Mouse (Mus musculus): ENCODE measurements at regions not wholly inside any gene's neighbourhood (a gene's known extent, or its start where the extent isn't known, plus 50 kb on each side); places are given as distances from the start of the nearest gene placed in this dataset.

GRCm38 (mm10) chr12:112339481-112340179, 149.6 kb upstream of the A530016L24Rik start:
- Histone ChIP-seq H3K9me3 (no peaks in the 10 kb centered on the region), H3K27me3 (peaks cover 9% of the 10 kb centered on the region; the same call in 1 of the 2 replicates), H3K4me2 (no peak overlapping the region), H3K36me3 (no peaks in the 10 kb centered on the region), H3K9ac (no peak overlapping the region), H3K4me3 (no peak overlapping the region), H3K27ac (0 out of 2 replicates have a peak overlapping the region, but pooled peaks have one; percentile 10), H3K4me1 (replicated peaks) (peaks cover 66% of the 10 kb centered on the region)
- ATAC-seq (ENCODE audit: low FRiP score) = no peak
- 61% methylated on average over 11 of the region's 11 CpGs for WGBS

- Histone ChIP-seq H3K9me3 (no peaks in the 10 kb centered on the region), H3K9ac (no peak overlapping the region), H3K36me3 (no peaks in the 10 kb centered on the region), H3K4me3 (no peak overlapping the region), H3K27ac (0 out of 2 replicates have a peak overlapping the region, but pooled peaks have one; percentile 10), H3K4me1 (replicated peaks) (peaks cover 61% of the 10 kb centered on the region), H3K4me2 (no peak overlapping the region), H3K27me3 (peaks cover 9% of the 10 kb centered on the region; the same call in 1 of the 2 replicates)
- 54% methylated on average over 5 of the region's 5 CpGs for WGBS
- ATAC-seq (ENCODE audit: low FRiP score) = no peak
Observed at GRCm38 (mm10) chr12:112340248-112340647, 149.0 kb upstream of the A530016L24Rik start.

- Histone ChIP-seq H3K27ac (no peak overlapping the region), H3K9ac (no peak overlapping the region), H3K4me1 (replicated peaks) (peaks cover 45% of the 10 kb centered on the region), H3K4me3 (no peak overlapping the region), H3K36me3 (no peaks in the 10 kb centered on the region), H3K9me3 (no peaks in the 10 kb centered on the region), H3K27me3 (peaks cover 9% of the 10 kb centered on the region; the same call in 1 of the 2 replicates), H3K4me2 (no peak overlapping the region)
- WGBS = 85% methylated on average over 8 of the region's 8 CpGs
- no peak for ATAC-seq (ENCODE audit: low FRiP score)
Observed at GRCm38 (mm10) chr12:112341726-112342469, 147.3 kb upstream of the A530016L24Rik start.

- ATAC-seq (ENCODE audit: low FRiP score) = no peak
- no peak overlapping the region for H3K27ac ChIP-seq
- no peak overlapping the region for H3K4me3 ChIP-seq
- H3K4me2 ChIP-seq = no peak overlapping the region
- WGBS = 84% methylated on average over 3 of the region's 3 CpGs
- H3K4me1 ChIP-seq (replicated peaks) = peaks cover 33% of the 10 kb centered on the region
- no peak overlapping the region for H3K9ac ChIP-seq
- H3K27me3 ChIP-seq = peaks cover 9% of the 10 kb centered on the region; the same call in 1 of the 2 replicates
- H3K9me3 ChIP-seq = no peaks in the 10 kb centered on the region
- no peaks in the 10 kb centered on the region for H3K36me3 ChIP-seq
Observed at GRCm38 (mm10) chr12:112343064-112343463, 146.2 kb upstream of the A530016L24Rik start.

- 57% methylated on average over 10 of the region's 10 CpGs for WGBS
- Histone ChIP-seq H3K9ac (no peak overlapping the region), H3K4me3 (no peak overlapping the region), H3K9me3 (no peaks in the 10 kb centered on the region), H3K27ac (no peak overlapping the region), H3K4me2 (no peak overlapping the region), H3K27me3 (peaks cover 9% of the 10 kb centered on the region; the same call in 1 of the 2 replicates), H3K4me1 (replicated peaks) (peaks cover 24% of the 10 kb centered on the region), H3K36me3 (no peaks in the 10 kb centered on the region)
- ATAC-seq (ENCODE audit: low FRiP score) = no peak
Observed at GRCm38 (mm10) chr12:112344285-112344684, 145.0 kb upstream of the A530016L24Rik start.

GRCm38 (mm10) chr12:112345797-112346196, 143.5 kb upstream of the A530016L24Rik start:
- ATAC-seq (ENCODE audit: low FRiP score) = no peak
- 84% methylated on average over 5 of the region's 5 CpGs for WGBS
- peaks cover 26% of the 10 kb centered on the region for H3K4me1 ChIP-seq (replicated peaks)

GRCm38 (mm10) chr12:112348116-112348515, 141.1 kb upstream of the A530016L24Rik start:
- Histone ChIP-seq H3K27ac (no peak overlapping the region), H3K4me2 (no peak overlapping the region), H3K9ac (no peak overlapping the region), H3K27me3 (peaks cover 4% of the 10 kb centered on the region; the same call in 1 of the 2 replicates), H3K9me3 (no peaks in the 10 kb centered on the region), H3K4me1 (replicated peaks) (peaks cover 28% of the 10 kb centered on the region), H3K4me3 (no peak overlapping the region), H3K36me3 (no peaks in the 10 kb centered on the region)
- no peak for ATAC-seq (ENCODE audit: low FRiP score)
- WGBS = 96% methylated on average over 9 of the region's 9 CpGs

More at GRCm38 (mm10) chr12:112345797-112346196, 143.5 kb upstream of the A530016L24Rik start:
- H3K4me2 ChIP-seq = no peak overlapping the region
- H3K4me3 ChIP-seq = no peak overlapping the region
- H3K36me3 ChIP-seq = no peaks in the 10 kb centered on the region
- no peak overlapping the region for H3K9ac ChIP-seq
- H3K9me3 ChIP-seq = no peaks in the 10 kb centered on the region
- no peak overlapping the region for H3K27ac ChIP-seq
- peaks cover 9% of the 10 kb centered on the region; the same call in 1 of the 2 replicates for H3K27me3 ChIP-seq

GRCm38 (mm10) chr12:112349676-112350318, 139.5 kb upstream of the A530016L24Rik start:
- no peaks in the 10 kb centered on the region for H3K27me3 ChIP-seq
- no peaks in the 10 kb centered on the region for H3K9me3 ChIP-seq
- H3K4me3 ChIP-seq = no peak overlapping the region
- no peak overlapping the region for H3K4me2 ChIP-seq
- ATAC-seq (ENCODE audit: low FRiP score) = 0 out of 2 replicates have a peak, but pooled peaks have one; percentile 49
- peaks cover 19% of the 10 kb centered on the region for H3K4me1 ChIP-seq (replicated peaks)
- peak overlapping the region; percentile 25; the same call in 1 of the 2 replicates for H3K27ac ChIP-seq
- no peaks in the 10 kb centered on the region for H3K36me3 ChIP-seq
- whole genome bisulfite sequencing = 47% methylated on average over 17 of the region's 17 CpGs
- no peak overlapping the region for H3K9ac ChIP-seq

GRCm38 (mm10) chr12:112350733-112351132, 138.5 kb upstream of the A530016L24Rik start:
- no peak for ATAC-seq (ENCODE audit: low FRiP score)
- Histone ChIP-seq H3K9ac (no peak overlapping the region), H3K27me3 (no peaks in the 10 kb centered on the region), H3K36me3 (no peaks in the 10 kb centered on the region), H3K4me3 (no peak overlapping the region), H3K27ac (no peak overlapping the region), H3K4me2 (no peak overlapping the region), H3K4me1 (replicated peaks) (peaks cover 19% of the 10 kb centered on the region), H3K9me3 (no peaks in the 10 kb centered on the region)
- WGBS = 33% methylated on average over 9 of the region's 9 CpGs

- no peaks in the 10 kb centered on the region for H3K4me1 ChIP-seq (replicated peaks)
- no peak overlapping the region for H3K27ac ChIP-seq
- H3K9ac ChIP-seq = no peak overlapping the region
- no peak overlapping the region for H3K4me2 ChIP-seq
- H3K36me3 ChIP-seq = no peaks in the 10 kb centered on the region
- WGBS = 76% methylated on average over 3 of the region's 3 CpGs
- no peaks in the 10 kb centered on the region for H3K27me3 ChIP-seq
- 0 out of 2 replicates have a peak, but pooled peaks cover 4% of the 10 kb centered on the region for H3K9me3 ChIP-seq
- ATAC-seq (ENCODE audit: low FRiP score) = no peak
- H3K4me3 ChIP-seq = no peak overlapping the region
Observed at GRCm38 (mm10) chr12:112363349-112363748, 125.9 kb upstream of the A530016L24Rik start.

GRCm38 (mm10) chr12:112367221-112367620, 122.0 kb upstream of the A530016L24Rik start:
- Histone ChIP-seq H3K9ac (no peak overlapping the region), H3K36me3 (no peaks in the 10 kb centered on the region), H3K4me3 (no peak overlapping the region), H3K4me1 (replicated peaks) (peaks cover 15% of the 10 kb centered on the region), H3K4me2 (no peak overlapping the region), H3K27ac (no peak overlapping the region), H3K27me3 (0 out of 2 replicates have a peak, but pooled peaks cover 4% of the 10 kb centered on the region), H3K9me3 (0 out of 2 replicates have a peak, but pooled peaks cover 4% of the 10 kb centered on the region)
- 92% methylated on average over 4 of the region's 4 CpGs for WGBS
- no peak for ATAC-seq (ENCODE audit: low FRiP score)

GRCm38 (mm10) chr12:112368112-112368511, 121.1 kb upstream of the A530016L24Rik start:
- H3K27me3 ChIP-seq = 0 out of 2 replicates have a peak, but pooled peaks cover 4% of the 10 kb centered on the region
- no peaks in the 10 kb centered on the region for H3K36me3 ChIP-seq
- ATAC-seq (ENCODE audit: low FRiP score) = no peak
- H3K4me3 ChIP-seq = no peak overlapping the region
- H3K27ac ChIP-seq = no peak overlapping the region
- peaks cover 21% of the 10 kb centered on the region for H3K4me1 ChIP-seq (replicated peaks)
- no peak overlapping the region for H3K4me2 ChIP-seq
- H3K9me3 ChIP-seq = 0 out of 2 replicates have a peak, but pooled peaks cover 4% of the 10 kb centered on the region
- H3K9ac ChIP-seq = no peak overlapping the region
- WGBS = 92% methylated on average over 6 of the region's 6 CpGs
